Mouse (Mus musculus): ENCODE data around the gene Vav3. TPM values are rescaled to one million over a fixed set of nuclear protein-coding genes. Genes with fewer than 3 reads are reported as not detected.
A peak's percentile ranks its signal among the peaks of the same experiment; 100 is the strongest.

Vav3 gene
- polyA plus RNA-seq, 1 experiment from 2014 or later = 19.7 TPM

DNA sequence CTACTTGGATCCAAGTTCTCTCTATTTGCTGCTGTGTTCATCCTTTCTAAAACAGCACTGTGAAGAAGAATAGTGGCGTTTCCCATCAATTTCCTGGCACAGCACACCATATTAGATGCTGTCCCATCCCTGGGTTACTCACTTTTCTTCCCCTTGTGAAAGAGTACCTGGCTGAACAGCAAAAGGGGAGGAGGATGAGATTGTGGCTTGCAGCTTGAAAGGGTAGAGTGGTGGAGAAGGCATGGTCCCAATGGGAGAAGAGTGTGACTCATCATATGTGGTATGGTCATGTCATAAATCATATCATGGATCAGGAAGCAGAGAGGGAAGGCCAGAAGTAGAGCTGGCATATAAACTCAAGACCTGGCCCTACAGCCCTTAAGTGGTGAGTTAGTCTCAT, 386.3 kb downstream of the Vav3 start:
- ATAC-seq (ENCODE audit: low read depth) (no peak), DNase-seq (ENCODE audit: low spot score) (no peak)
- H3K4me2 ChIP-seq (ENCODE audit: low read depth, low read length) = no peak overlapping the region
- H3K27ac ChIP-seq (replicated peaks; ENCODE audit: low read depth, low read length) = no peak overlapping the region
- H3K9me3 ChIP-seq (ENCODE audit: control insufficient read depth, low read length) = no peaks in the 10 kb centered on the region
- WGBS = 85% methylated on average over 1 of the region's 1 CpGs
- H3K4me3 ChIP-seq (ENCODE audit: low read depth, low read length) = no peak overlapping the region
- no peak overlapping the region for H3K9ac ChIP-seq (ENCODE audit: low read depth, low read length)
- H3K36me3 ChIP-seq (ENCODE audit: control insufficient read depth, insufficient read depth, low read length) = no peaks in the 10 kb centered on the region
- no peaks in the 10 kb centered on the region for H3K27me3 ChIP-seq (replicated peaks; ENCODE audit: control insufficient read depth, insufficient read depth, low read length)
- H3K4me1 ChIP-seq (ENCODE audit: control insufficient read depth, insufficient read depth, low read length) = no peaks in the 10 kb centered on the region

DNA sequence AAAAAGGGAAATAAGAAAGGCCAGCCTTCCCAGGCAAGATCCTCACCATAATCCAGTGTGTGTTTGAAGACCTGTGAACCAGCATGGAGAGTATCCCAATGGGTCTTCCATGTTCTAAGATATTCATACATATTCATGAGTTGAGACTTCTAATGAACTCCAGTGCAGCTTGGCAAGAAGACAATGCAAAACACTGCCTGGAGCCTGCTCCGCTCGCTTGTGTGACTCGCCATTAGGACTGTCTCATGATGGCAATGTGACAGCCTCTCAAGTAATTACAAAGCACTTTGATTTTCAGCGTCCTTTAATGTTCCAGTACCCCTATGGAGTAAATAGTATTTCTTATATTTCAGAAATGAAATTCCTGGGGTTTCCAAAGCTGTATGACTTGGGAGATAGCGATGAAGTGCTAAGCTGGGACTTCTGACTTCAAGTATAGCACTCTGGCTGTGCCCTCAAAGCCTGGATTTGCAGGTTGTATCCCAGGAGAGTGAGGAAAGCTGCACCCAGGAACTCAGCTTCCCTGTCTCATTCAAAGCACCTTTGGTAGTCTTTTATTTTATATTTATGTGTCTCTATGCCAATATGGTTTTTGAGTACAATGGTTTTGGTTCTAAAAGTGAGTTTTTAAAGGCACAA, 391.3 kb downstream of the Vav3 start:
- ATAC-seq (ENCODE audit: low read depth) = no peak
- H3K27me3 ChIP-seq (replicated peaks; ENCODE audit: control insufficient read depth, insufficient read depth, low read length) = no peaks in the 10 kb centered on the region
- no peak overlapping the region for H3K4me2 ChIP-seq (ENCODE audit: low read depth, low read length)
- peak; percentile 32 for DNase-seq (ENCODE audit: low spot score)
- H3K4me3 ChIP-seq (ENCODE audit: low read depth, low read length) = no peak overlapping the region
- no peak overlapping the region for H3K27ac ChIP-seq (replicated peaks; ENCODE audit: low read depth, low read length)
- WGBS = 62% methylated on average over 5 of the region's 5 CpGs
- no peaks in the 10 kb centered on the region for H3K36me3 ChIP-seq (ENCODE audit: control insufficient read depth, insufficient read depth, low read length)
- H3K4me1 ChIP-seq (ENCODE audit: control insufficient read depth, insufficient read depth, low read length) = 0 out of 2 replicates have a peak, but pooled peaks cover 4% of the 10 kb centered on the region
- H3K9ac ChIP-seq (ENCODE audit: low read depth, low read length) = no peak overlapping the region
- H3K9me3 ChIP-seq (ENCODE audit: control insufficient read depth, low read length) = no peaks in the 10 kb centered on the region

GRCm38 (mm10) chr3:109732327-109733182, 392.1 kb downstream of the Vav3 start:
- Histone ChIP-seq H3K27ac (replicated peaks; ENCODE audit: low read depth, low read length) (no peak overlapping the region), H3K4me1 (ENCODE audit: control insufficient read depth, insufficient read depth, low read length) (0 out of 2 replicates have a peak, but pooled peaks cover 4% of the 10 kb centered on the region), H3K9me3 (ENCODE audit: control insufficient read depth, low read length) (no peaks in the 10 kb centered on the region), H3K36me3 (ENCODE audit: control insufficient read depth, insufficient read depth, low read length) (no peaks in the 10 kb centered on the region), H3K9ac (ENCODE audit: low read depth, low read length) (no peak overlapping the region), H3K4me3 (ENCODE audit: low read depth, low read length) (no peak overlapping the region), H3K4me2 (ENCODE audit: low read depth, low read length) (no peak overlapping the region), H3K27me3 (replicated peaks; ENCODE audit: control insufficient read depth, insufficient read depth, low read length) (no peaks in the 10 kb centered on the region)
- WGBS = 48% methylated on average over 10 of the region's 10 CpGs
- DNase-seq (ENCODE audit: low spot score) (peak; percentile 90), ATAC-seq (ENCODE audit: low read depth) (peak; percentile 93)

Other genes with a start within 250 kb of the Vav3 start
- gene Slc25a24, start 217.5 kb upstream of the Vav3 start, polyA plus RNA-seq (2014; fragmentation: Nextera tagmentation; extraction: Ambion mirVana) = 47.1 and 54.1 TPM in 2 replicates

Data from embryonic facial prominence, embryonic 14.5 days (tissue).